Mouse (Mus musculus) thymus, postnatal 36 days (tissue): ENCODE data around the gene Defb25.
A peak's percentile ranks its signal among the peaks of the same experiment; 100 is the strongest.
"Not testable (repeated sequence)": the region's sequence is repeated elsewhere in the genome, so short reads cannot be mapped to it uniquely, and the experiment has no call there.

ENCODE experiments used
- DNase-seq, 2 experiments: peaks; one replicate each; pipeline ENCODE4 v3.0.0; 2022; ENCODE audit warnings: mixed read lengths in 2 of 2

The Defb25 gene

DNA sequence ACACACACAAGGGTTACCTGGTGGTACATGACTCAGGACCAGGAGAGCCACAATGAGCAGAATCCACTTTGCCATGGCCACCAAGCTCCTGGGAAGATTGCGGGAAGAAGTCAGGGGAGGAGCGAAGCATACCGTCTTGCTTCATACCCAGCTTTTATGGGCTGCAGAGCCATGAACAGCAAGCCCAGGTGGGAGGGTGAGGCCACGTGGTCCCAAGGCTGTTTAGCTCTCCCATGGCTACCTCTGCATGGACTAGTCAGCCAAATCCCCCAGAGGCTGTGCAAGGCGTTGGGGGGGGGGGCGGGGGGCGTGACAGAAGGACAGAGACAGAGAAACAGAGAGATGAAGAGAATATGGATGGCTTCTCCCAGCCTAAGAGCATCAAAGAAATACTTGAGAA lies at the start of gene Defb25:
Defb25 (minus strand) TSS at position 101 of the 400 bp plus-strand sequence.
- no peak for DNase-seq

- no peak for DNase-seq
These were observed 49.3 kb upstream of the Defb25 start for GRCm38 (mm10) chr2:152672166-152672565.

- DNase-seq, result peak; percentile 77 to 83
These were observed 48.8 kb upstream of the Defb25 start for GRCm38 (mm10) chr2:152671642-152671999.

GRCm38 (mm10) chr2:152670983-152671641 lies 48.3 kb upstream of the Defb25 start:
- DNase-seq, result peak; percentile 90 to 93

DNA sequence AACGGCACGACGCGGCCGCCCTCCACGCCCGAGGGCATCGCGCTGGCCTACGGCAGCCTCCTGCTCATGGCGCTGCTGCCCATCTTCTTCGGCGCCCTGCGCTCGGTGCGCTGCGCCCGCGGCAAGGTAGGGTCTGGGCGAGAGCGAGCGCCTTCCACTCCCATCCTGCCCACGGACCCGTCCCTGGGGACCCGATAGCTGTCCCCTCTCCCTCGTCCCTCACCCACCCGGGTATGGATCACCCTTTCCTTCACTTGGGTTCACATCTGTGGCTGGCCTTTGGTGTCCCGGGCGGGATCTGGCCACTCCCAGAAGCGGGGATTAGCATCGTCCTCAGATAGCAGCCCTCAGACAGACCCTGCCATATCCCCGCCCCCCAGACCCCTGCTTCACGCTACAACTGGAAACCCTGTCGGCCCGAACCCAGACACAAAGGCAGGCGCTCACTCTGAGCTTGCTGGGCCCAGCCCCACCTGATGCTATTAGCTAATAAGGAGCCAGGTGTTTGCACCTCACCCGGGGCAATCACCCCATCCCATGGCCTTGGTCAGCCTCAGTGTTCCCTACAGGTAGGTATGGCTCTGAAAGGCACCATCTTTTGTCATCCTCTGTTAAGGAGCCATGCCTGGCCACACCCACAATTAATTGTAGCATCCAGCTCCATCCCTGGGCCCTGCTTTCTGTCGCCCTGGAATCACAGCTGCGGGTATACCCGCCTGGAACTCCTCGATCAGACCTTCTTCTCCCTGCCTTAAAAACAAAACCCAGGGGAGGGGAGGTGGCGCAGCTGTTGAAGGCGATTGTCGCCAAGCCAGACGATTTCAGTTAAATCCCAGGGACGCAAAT lies 47.0 kb upstream of the Defb25 start:
- DNase-seq, result peak in 1 of 2 experiments; percentile 32

DNA sequence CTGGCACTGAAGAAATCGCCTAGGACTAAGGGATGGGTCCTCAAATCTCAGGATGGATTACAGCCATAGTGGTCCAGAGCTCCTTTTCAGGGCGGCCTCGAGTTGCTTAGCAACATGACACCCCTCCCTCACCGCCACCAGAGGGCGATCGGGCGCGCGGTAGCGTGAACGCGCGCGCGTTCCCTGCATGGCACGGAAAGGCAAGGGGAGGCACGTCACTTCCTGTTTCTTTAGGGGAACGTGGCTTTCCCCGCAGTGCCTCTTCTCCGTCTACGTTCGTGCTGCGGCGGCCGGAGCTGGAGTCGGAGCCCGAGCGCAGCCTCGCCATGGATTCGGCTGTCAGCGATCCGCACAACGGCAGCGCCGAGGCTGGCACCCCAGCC lies 46.4 kb upstream of the Defb25 start, which contains the start of gene H13:
H13 (plus strand) TSS at position 206 of the 383 bp plus-strand sequence.
- DNase-seq, result peak; percentile 90 to 91

- DNase-seq, result not testable (repeated sequence)
These were observed 43.3 kb upstream of the Defb25 start for GRCm38 (mm10) chr2:152666191-152666590.

- no peak for DNase-seq
These were observed 38.3 kb upstream of the Defb25 start for GRCm38 (mm10) chr2:152661163-152661562.

DNA sequence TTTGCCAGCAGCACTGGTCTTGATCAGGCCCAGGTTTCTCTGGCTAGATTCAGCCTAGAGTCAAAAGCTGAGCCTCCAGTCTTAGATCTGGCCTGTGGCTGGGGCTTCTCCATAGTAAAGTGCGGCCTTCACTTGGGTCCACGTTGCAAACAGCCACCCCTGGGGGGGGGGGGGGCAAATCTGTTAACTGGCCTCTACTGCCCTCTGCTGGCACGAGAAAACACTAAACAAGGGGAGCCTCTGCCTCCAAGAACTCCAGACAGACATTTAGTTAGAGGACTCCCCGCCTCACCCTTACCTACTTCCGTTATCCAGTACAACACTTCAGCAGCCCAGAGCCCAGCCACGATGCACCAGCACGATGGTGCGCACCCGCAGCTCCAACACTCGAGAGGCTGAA lies 34.5 kb upstream of the Defb25 start:
- DNase-seq, result no peak

GRCm38 (mm10) chr2:152653874-152654715 lies 31.2 kb upstream of the Defb25 start:
- DNase-seq, result no peak

GRCm38 (mm10) chr2:152652901-152653620 lies 30.2 kb upstream of the Defb25 start:
- DNase-seq, result no peak

DNA sequence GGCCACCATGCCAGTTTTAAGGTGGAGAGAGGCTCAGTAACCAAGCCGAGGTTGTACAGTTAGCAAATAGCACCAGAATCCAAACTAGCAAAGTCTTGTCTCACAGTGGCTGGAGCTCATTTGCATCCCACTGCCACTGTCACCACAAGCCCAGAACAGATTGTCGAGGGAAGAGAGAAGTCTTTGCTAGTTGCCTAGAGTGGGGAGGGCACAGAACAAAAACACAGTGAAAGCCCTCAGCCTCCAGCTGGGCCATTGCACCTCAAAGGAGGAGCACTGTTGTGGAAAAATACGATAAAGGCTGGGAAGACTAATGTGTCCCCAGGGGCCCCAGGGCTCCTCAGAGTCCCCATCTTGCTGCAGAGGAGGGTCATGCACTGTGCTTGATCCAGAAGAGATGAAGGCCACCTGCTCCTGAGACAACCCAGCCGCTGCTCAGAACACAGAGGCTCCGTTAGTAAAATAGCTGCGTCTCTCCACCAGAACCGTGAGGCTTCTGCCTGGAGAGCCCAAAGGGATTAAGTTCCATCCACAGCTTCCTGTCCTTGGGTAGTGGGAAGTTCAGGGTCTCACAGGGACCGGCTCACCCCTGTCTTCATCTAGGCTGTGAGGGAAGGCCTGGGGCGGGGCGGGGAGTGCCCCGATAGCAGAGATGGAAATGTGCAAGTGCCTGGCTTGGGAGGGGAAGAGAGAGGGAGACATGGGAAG lies 16.7 kb upstream of the Defb25 start:
- no peak for DNase-seq

- no peak for DNase-seq
These were observed 16.0 kb upstream of the Defb25 start for GRCm38 (mm10) chr2:152638865-152639264.

- DNase-seq, result no peak
These were observed 14.5 kb upstream of the Defb25 start for GRCm38 (mm10) chr2:152637381-152637780.

DNA sequence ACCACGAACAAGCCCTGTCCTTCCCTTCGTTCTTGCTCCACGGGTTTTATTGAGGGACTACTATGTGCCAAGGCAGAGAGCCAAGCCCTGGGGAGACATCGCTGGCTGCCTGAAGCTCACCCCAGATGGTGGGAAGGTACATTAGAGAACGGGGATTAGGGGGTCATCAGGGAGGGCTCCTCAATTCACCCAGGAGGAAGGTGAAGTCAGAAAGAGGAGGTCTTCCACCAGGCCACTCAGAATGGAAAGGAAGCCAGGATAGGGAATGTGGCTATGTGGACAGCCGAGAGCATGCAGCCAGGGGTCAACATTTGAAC lies 14.1 kb upstream of the Defb25 start:
- DNase-seq, result no peak

- no peak for DNase-seq
These were observed 13.6 kb upstream of the Defb25 start for GRCm38 (mm10) chr2:152636246-152637005.

GRCm38 (mm10) chr2:152634311-152634710 lies 11.5 kb upstream of the Defb25 start:
- no peak for DNase-seq

DNA sequence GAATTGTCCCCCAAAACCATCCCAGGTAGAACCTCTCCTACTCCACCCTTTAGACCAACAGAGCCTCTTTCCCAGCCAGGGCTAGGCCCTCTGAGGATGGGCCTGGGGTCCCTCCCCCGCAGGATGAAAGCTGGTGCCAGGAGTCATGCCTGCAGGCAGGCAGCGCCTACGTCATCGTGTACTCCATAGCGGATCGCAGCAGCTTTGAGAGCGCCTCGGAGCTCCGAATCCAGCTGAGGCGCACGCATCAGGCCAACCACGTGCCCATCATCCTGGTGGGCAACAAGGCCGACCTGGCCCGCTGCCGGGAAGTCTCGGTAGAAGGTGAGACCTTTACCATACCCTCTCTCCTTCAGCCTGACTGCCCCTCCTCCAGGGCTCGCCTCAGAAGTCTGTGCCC lies 10.5 kb upstream of the Defb25 start:
- DNase-seq, result no peak

DNA sequence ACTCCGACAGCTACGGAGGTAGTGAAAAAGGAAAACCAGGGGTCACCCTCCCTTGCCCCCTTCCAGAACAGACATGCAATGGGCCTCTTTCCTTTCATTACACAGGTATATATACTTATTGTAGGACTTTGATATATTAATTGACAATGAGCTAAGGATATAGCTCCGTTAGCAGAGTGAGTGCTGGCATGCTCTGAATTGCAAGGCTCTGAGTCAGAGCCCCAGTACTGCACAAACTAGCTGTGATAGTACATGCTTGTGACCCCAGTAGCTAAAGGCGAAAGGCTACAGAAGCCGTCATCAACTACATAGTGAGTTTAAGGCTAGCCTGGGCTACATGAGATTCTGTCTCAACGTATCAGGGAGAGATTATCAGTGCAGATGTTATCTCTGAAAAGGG lies 7.1 kb upstream of the Defb25 start:
- no peak for DNase-seq

DNA sequence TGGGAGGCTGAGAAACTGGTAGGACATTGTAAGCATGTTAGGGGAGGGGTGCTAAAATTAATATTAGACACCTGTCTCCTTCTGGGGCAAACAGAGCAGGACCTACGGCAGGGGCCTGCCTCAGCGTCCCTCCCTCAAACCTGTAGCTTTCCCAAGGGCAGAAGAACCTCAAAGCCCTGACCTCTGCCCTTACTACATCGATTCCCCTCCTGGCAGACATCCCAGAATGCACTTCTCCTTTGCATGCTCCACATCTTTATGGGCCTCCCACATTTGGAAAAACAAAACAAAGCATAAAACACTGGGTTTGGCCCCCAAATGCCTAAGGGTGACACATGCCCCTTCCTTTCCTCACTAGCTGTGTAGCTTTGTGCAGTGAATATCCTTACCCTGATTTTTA lies 6.4 kb upstream of the Defb25 start:
- no peak for DNase-seq

- no peak for DNase-seq
These were observed 5.2 kb upstream of the Defb25 start for GRCm38 (mm10) chr2:152628066-152628465.
